Mouse (Mus musculus) embryo, embryonic 11 days (tissue): Measurements from ENCODE around the gene Chac1.

Experiments
- DNase-seq: peaks from one replicate; pipeline ENCODE4 v3.0.0-alpha.2; 2015

The Chac1 gene

GRCm38 (mm10) chr2:119388266-119388665 lies 37.2 kb downstream of the Chac1 start:
- no peak for DNase-seq

- DNase-seq, result no peak
These were observed 39.0 kb downstream of the Chac1 start for GRCm38 (mm10) chr2:119389992-119390391.

- DNase-seq, result no peak
These were observed 47.2 kb downstream of the Chac1 start for GRCm38 (mm10) chr2:119398252-119398651.

- no peak for DNase-seq
These were observed 47.6 kb downstream of the Chac1 start for GRCm38 (mm10) chr2:119398665-119399064.

- DNase-seq, result no peak
These were observed 48.3 kb downstream of the Chac1 start for GRCm38 (mm10) chr2:119399313-119399712.
